Mouse (Mus musculus) stomach, postnatal 0 days (tissue): ENCODE results near the gene Dclk2. TPM values are rescaled to one million over a fixed set of nuclear protein-coding genes. Genes with fewer than 3 reads are reported as not detected.
A peak's percentile ranks its signal among the peaks of the same experiment; 100 is the strongest.

ENCODE experiments used
- ATAC-seq: fragments of 200-750 bp; cut with Nextera tagmentation; 2 replicates; pipeline ENCODE4 v1.8.0; 2017; ENCODE audit not compliant: low FRiP score, low TSS enrichment
- DNase-seq: peaks from one replicate; pipeline ENCODE4 v3.0.0-alpha.2; 2016; ENCODE audit warnings: low spot score
- H3K27ac ChIP-seq: fragments of 300-500 bp; sonication (generic); replicated peaks from 2 replicates; pipeline ENCODE4 v1.5.1; 2014; ENCODE audit warnings: mild to moderate bottlenecking, control low read depth
- H3K27me3 ChIP-seq: fragments of 300-500 bp; sonication (generic); 2 replicates; pipeline ENCODE4 v1.6.1; 2014; ENCODE audit warnings: low read length; ENCODE audit not compliant: control insufficient read depth, insufficient read depth
- H3K36me3 ChIP-seq: fragments of 300-500 bp; sonication (generic); 2 replicates; pipeline ENCODE4 v1.6.1; 2014; ENCODE audit warnings: low read length, mixed read lengths; ENCODE audit not compliant: control insufficient read depth, insufficient read depth
- H3K4me1 ChIP-seq: fragments of 300-500 bp; sonication (generic); replicated peaks from 2 replicates; pipeline ENCODE4 v1.6.1; 2014; ENCODE audit warnings: antibody characterized with exemption; ENCODE audit not compliant: control insufficient read depth, insufficient read depth
- H3K4me2 ChIP-seq: fragments of 300-500 bp; sonication (generic); replicated peaks from 2 replicates; pipeline ENCODE4 v1.6.1; 2014; ENCODE audit warnings: low read depth, mild to moderate bottlenecking, control low read depth, moderate library complexity
- H3K4me3 ChIP-seq: fragments of 300-500 bp; sonication (generic); 2 replicates; pipeline ENCODE4 v1.5.1; 2014; ENCODE audit warnings: low read depth, low read length, control low read depth
- H3K9ac ChIP-seq: fragments of 300-500 bp; sonication (generic); 2 replicates; pipeline ENCODE4 v1.6.1; 2014; ENCODE audit warnings: mild to moderate bottlenecking, low read length, control low read depth, mixed read lengths
- H3K9me3 ChIP-seq: fragments of 300-500 bp; sonication (generic); 2 replicates; pipeline ENCODE4 v1.6.1; 2016; ENCODE audit warnings: low read length; ENCODE audit not compliant: control insufficient read depth
- CTCF ChIP-seq: IDR thresholded peaks from 2 replicates; pipeline ENCODE4 v1.5.1; 2016; ENCODE audit warnings: antibody characterized with exemption, low read depth, mild to moderate bottlenecking, moderate library complexity
- EP300 ChIP-seq: optimal IDR thresholded peaks from 2 replicates; pipeline ENCODE3; 2016; ENCODE audit warnings: antibody characterized with exemption
- WGBS: fragments of 180-500 bp; shearing (Covaris S2); extraction: QIAGEN DNeasy Blood & Tissue Kit; methylation state at CpG from one replicate; pipeline ENCODE4 v1.1.7; 2014; 5-methylcytosine and 5-hydroxymethylcytosine counted together
- polyA plus RNA-seq: library from polyadenylated mRNA; unstranded; fragments of >200 nt; fragmentation: Nextera tagmentation; extraction: Ambion mirVana; gene quantifications from 2 replicates; pipeline ENCODE4 v1.2.1, GENCODE M21; 2015

Gene Dclk2
- polyA plus RNA-seq, 1 experiment from 2014 or later = 2.3 TPM

- Histone ChIP-seq H3K4me3 (no peak overlapping the region), H3K27me3 (no peaks in the 10 kb centered on the region), H3K36me3 (no peaks in the 10 kb centered on the region), H3K4me2 (no peak overlapping the region), H3K4me1 (no peaks in the 10 kb centered on the region), H3K9ac (no peak overlapping the region), H3K9me3 (no peaks in the 10 kb centered on the region), H3K27ac (no peak overlapping the region)
- TF ChIP-seq EP300 (no peak), CTCF (no peak)
- 12% methylated on average over 4 of the region's 4 CpGs for WGBS
- DNase-seq (no peak), ATAC-seq (no peak)
Observed at GRCm38 (mm10) chr3:86955376-86955775, 34.7 kb upstream of the Dclk2 start.

- no peak overlapping the region for H3K9ac ChIP-seq
- H3K9me3 ChIP-seq = no peaks in the 10 kb centered on the region
- no peak overlapping the region for H3K4me2 ChIP-seq
- no peak overlapping the region for H3K4me3 ChIP-seq
- no peak for DNase-seq
- H3K36me3 ChIP-seq = no peaks in the 10 kb centered on the region
- H3K27me3 ChIP-seq = no peaks in the 10 kb centered on the region
- no peak for ATAC-seq
- no peaks in the 10 kb centered on the region for H3K4me1 ChIP-seq
- TF ChIP-seq CTCF = no peak
- TF ChIP-seq EP300 = no peak
- no peak overlapping the region for H3K27ac ChIP-seq
- WGBS = 35% methylated on average over 1 of the region's 1 CpGs
Observed at GRCm38 (mm10) chr3:86954521-86954920, 33.9 kb upstream of the Dclk2 start.

GRCm38 (mm10) chr3:86953819-86954218 lies 33.2 kb upstream of the Dclk2 start:
- no peaks in the 10 kb centered on the region for H3K9me3 ChIP-seq
- no peaks in the 10 kb centered on the region for H3K4me1 ChIP-seq
- no peak overlapping the region for H3K4me2 ChIP-seq
- no peaks in the 10 kb centered on the region for H3K36me3 ChIP-seq
- H3K27ac ChIP-seq = no peak overlapping the region
- ATAC-seq (no peak), DNase-seq (no peak)
- no peaks in the 10 kb centered on the region for H3K27me3 ChIP-seq
- no peak overlapping the region for H3K9ac ChIP-seq
- H3K4me3 ChIP-seq = no peak overlapping the region
- WGBS = 83% methylated on average over 4 of the region's 4 CpGs
- no peak for TF ChIP-seq EP300
- peak; percentile 41 for TF ChIP-seq CTCF

- Histone ChIP-seq H3K4me1 (no peaks in the 10 kb centered on the region), H3K27me3 (no peaks in the 10 kb centered on the region), H3K4me2 (no peak overlapping the region), H3K36me3 (no peaks in the 10 kb centered on the region), H3K27ac (no peak overlapping the region), H3K9me3 (no peaks in the 10 kb centered on the region), H3K9ac (no peak overlapping the region), H3K4me3 (no peak overlapping the region)
- ATAC-seq (no peak), DNase-seq (no peak)
- WGBS = 27% methylated on average over 2 of the region's 2 CpGs
- TF ChIP-seq CTCF (no peak), EP300 (no peak)
Observed at GRCm38 (mm10) chr3:86950652-86951051, 30.0 kb upstream of the Dclk2 start.

- DNase-seq = no peak
- H3K9ac ChIP-seq = no peak overlapping the region
- ATAC-seq = no peak
- no peak overlapping the region for H3K27ac ChIP-seq
- H3K27me3 ChIP-seq = no peaks in the 10 kb centered on the region
- H3K9me3 ChIP-seq = no peaks in the 10 kb centered on the region
- no peak overlapping the region for H3K4me3 ChIP-seq
- TF ChIP-seq CTCF (no peak), EP300 (no peak)
- no peak overlapping the region for H3K4me2 ChIP-seq
- WGBS = 16% methylated on average over 2 of the region's 2 CpGs
- no peaks in the 10 kb centered on the region for H3K36me3 ChIP-seq
- no peaks in the 10 kb centered on the region for H3K4me1 ChIP-seq
Observed at GRCm38 (mm10) chr3:86936254-86936836, 15.7 kb upstream of the Dclk2 start.

- no peaks in the 10 kb centered on the region for H3K4me1 ChIP-seq
- no peaks in the 10 kb centered on the region for H3K9me3 ChIP-seq
- ATAC-seq (no peak), DNase-seq (no peak)
- no peaks in the 10 kb centered on the region for H3K36me3 ChIP-seq
- TF ChIP-seq EP300 (no peak), CTCF (no peak)
- 80% methylated on average over 7 of the region's 7 CpGs for WGBS
- H3K4me2 ChIP-seq = no peak overlapping the region
- no peak overlapping the region for H3K27ac ChIP-seq
- no peak overlapping the region for H3K4me3 ChIP-seq
- no peaks in the 10 kb centered on the region for H3K27me3 ChIP-seq
- H3K9ac ChIP-seq = no peak overlapping the region
Observed at GRCm38 (mm10) chr3:86933446-86933845, 12.8 kb upstream of the Dclk2 start.
